In genomic region chr10:19099369-19100285, GRCm38 (mm10) we compare ENCODE assay signal across 26 mouse cellular contexts.
DNase-seq lines count a peak whose midpoint lies in the region; ATAC-seq and TF ChIP-seq lines count a peak whose summit lies in the region.
"Had no signal": no experiment of that assay in that cellular context is flagged by ENCODE, and none has a peak within 500 bp of the region (broad histone marks: within the 10 kb centered on the region; RNA-seq: fewer than 3 reads in every experiment).

No protein-coding gene starts in this region.

- peak; percentile 9 to 32; a peak in 1 of 4 replicates for ATAC-seq in hematopoietic stem cell, adult 5-6 weeks (replicated peaks in 1 of 2; ENCODE audit: insufficient read depth in 1 of 2, low FRiP score in 2 of 2, low TSS enrichment in 1 of 2, low read depth in 1 of 2, poor library complexity in 2 of 2, severe bottlenecking in 2 of 2)
- peak; percentile 49 for ATAC-seq in megakaryocyte, adult 5-6 weeks (ENCODE audit: poor library complexity, severe bottlenecking)
- peak; percentile 60; the same call in 1 of the 2 replicates for ATAC-seq in stomach, embryonic 15.5 days (ENCODE audit: insufficient read depth, low FRiP score, low read depth)
- ATAC-seq in midbrain, embryonic 15.5 days (replicated peaks), result no peak
- ATAC-seq: forebrain, embryonic 14.5 days; hindbrain, postnatal 0 days; midbrain, embryonic 13.5 days had no signal

- no peak overlapping the region for H3K4me2 ChIP-seq in stomach, embryonic 15.5 days
- no peak overlapping the region for H3K4me2 ChIP-seq in midbrain, embryonic 15.5 days
- H3K4me2 ChIP-seq: heart, embryonic 12.5 days; limb, embryonic 12.5 days; liver, embryonic 13.5 days; lung, embryonic 14.5 days; midbrain, embryonic 13.5 days had no signal

- WGBS in liver, adult 2 months, result 74% methylated on average over 10 of the region's 10 CpGs
- WGBS in stomach, embryonic 15.5 days, result 79% methylated on average over 10 of the region's 10 CpGs
- 92% methylated on average over 10 of the region's 10 CpGs for WGBS in midbrain, embryonic 15.5 days

- no peak for TF ChIP-seq CTCF in liver, adult 2 months (IDR thresholded peaks at IDR 0.05; ENCODE audit: low read depth, low read length)

- peak; percentile 8 for DNase-seq in liver, adult 2 months (ENCODE audit: extremely low read depth, low read depth, low spot score)
- no peak for DNase-seq in liver
- DNase-seq in cerebellum, adult 18-20 months, result no peak
- no peak for DNase-seq in gastrocnemius, postnatal 4 days (ENCODE audit: low spot score in 2 of 2)
- DNase-seq: adrenal gland, postnatal 10 days; cerebellum, adult 2 months; gastrocnemius, adult 2 months; heart, postnatal 10 days; kidney, adult 2 months; kidney, postnatal 10 days; liver, embryonic 13.5 days; lung, embryonic 14.5 days; right cerebral cortex, adult 18-20 months; right cerebral cortex, postnatal 4 days; thymus, postnatal 4 days had no signal

- no peaks in the 10 kb centered on the region for H3K36me3 ChIP-seq in liver, adult 2 months (ENCODE audit: control insufficient read depth, insufficient read depth, low read length)
- no peaks in the 10 kb centered on the region for H3K36me3 ChIP-seq in stomach, embryonic 15.5 days
- H3K36me3 ChIP-seq in midbrain, embryonic 15.5 days (replicated peaks), result no peaks in the 10 kb centered on the region
- H3K36me3 ChIP-seq: heart, embryonic 12.5 days; limb, embryonic 12.5 days; liver, embryonic 13.5 days; midbrain, embryonic 13.5 days had no signal

- no peak overlapping the region for H3K4me3 ChIP-seq in liver, adult 2 months (ENCODE audit: insufficient read depth, low read depth, low read length)
- H3K4me3 ChIP-seq in stomach, embryonic 15.5 days (replicated peaks), result no peak overlapping the region
- H3K4me3 ChIP-seq in midbrain, embryonic 15.5 days, result no peak overlapping the region
- H3K4me3 ChIP-seq: gastrocnemius, adult 2 months; heart, embryonic 12.5 days; limb, embryonic 12.5 days; liver, embryonic 13.5 days; megakaryocyte, embryonic 14.5 days; midbrain, embryonic 13.5 days; myocyte had no signal

- no peak for TF ChIP-seq POLR2A in liver, adult 2 months (IDR thresholded peaks at IDR 0.05; ENCODE audit: extremely low read depth, insufficient read depth, low read length)

- H3K4me1 ChIP-seq in liver, adult 2 months (ENCODE audit: control insufficient read depth, insufficient read depth, low read length), result no peaks in the 10 kb centered on the region; the same call in 1 of the 2 replicates
- H3K4me1 ChIP-seq in stomach, embryonic 15.5 days, result no peaks in the 10 kb centered on the region
- no peaks in the 10 kb centered on the region for H3K4me1 ChIP-seq in midbrain, embryonic 15.5 days
- H3K4me1 ChIP-seq: heart, embryonic 12.5 days; liver, embryonic 13.5 days; midbrain, embryonic 13.5 days had no signal

- no peaks in the 10 kb centered on the region for H3K27me3 ChIP-seq in liver, adult 2 months (ENCODE audit: control insufficient read depth, insufficient read depth, low read length)
- no peaks in the 10 kb centered on the region for H3K27me3 ChIP-seq in stomach, embryonic 15.5 days (replicated peaks)
- no peaks in the 10 kb centered on the region for H3K27me3 ChIP-seq in midbrain, embryonic 15.5 days (replicated peaks)
- H3K27me3 ChIP-seq: heart, embryonic 12.5 days; limb, embryonic 12.5 days; liver, embryonic 13.5 days; megakaryocyte, embryonic 14.5 days; midbrain, embryonic 13.5 days had no signal

- H3K79me2 ChIP-seq in liver, adult 2 months (ENCODE audit: control insufficient read depth, insufficient read depth, low read length), result no peaks in the 10 kb centered on the region

- no peak overlapping the region for H3K27ac ChIP-seq in liver, adult 2 months (replicated peaks; ENCODE audit: insufficient read depth, low read depth, low read length)
- H3K27ac ChIP-seq in stomach, embryonic 15.5 days, result no peak overlapping the region
- H3K27ac ChIP-seq in midbrain, embryonic 15.5 days, result no peak overlapping the region
- H3K27ac ChIP-seq: gastrocnemius, adult 2 months; hindbrain, postnatal 0 days; limb, embryonic 12.5 days; liver, embryonic 13.5 days; midbrain, embryonic 13.5 days had no signal

- no peaks in the 10 kb centered on the region for H3K9me3 ChIP-seq in stomach, embryonic 15.5 days
- H3K9me3 ChIP-seq in midbrain, embryonic 15.5 days, result no peaks in the 10 kb centered on the region
- H3K9me3 ChIP-seq: heart, embryonic 12.5 days; limb, embryonic 12.5 days; liver, embryonic 13.5 days; megakaryocyte, embryonic 14.5 days; midbrain, embryonic 13.5 days had no signal

- no peak overlapping the region for H3K9ac ChIP-seq in liver, adult 2 months (ENCODE audit: low read depth, low read length)
- H3K9ac ChIP-seq in stomach, embryonic 15.5 days, result no peak overlapping the region
- H3K9ac ChIP-seq in midbrain, embryonic 15.5 days, result no peak overlapping the region
- H3K9ac ChIP-seq: heart, embryonic 12.5 days; limb, embryonic 12.5 days; liver, embryonic 13.5 days; lung, embryonic 14.5 days; midbrain, embryonic 13.5 days had no signal
